Mouse (Mus musculus): ENCODE measurements around the gene Sae1. TPM values are rescaled to one million over a fixed set of nuclear protein-coding genes. Genes with fewer than 3 reads are reported as not detected.
A peak's percentile ranks its signal among the peaks of the same experiment; 100 is the strongest.
"Not testable (repeated sequence)": the region's sequence is repeated elsewhere in the genome, so short reads cannot be mapped to it uniquely, and the experiment has no call there.

The Sae1 gene
- polyA plus RNA-seq, 1 experiment from 2014 or later, result 434 TPM

GRCm38 (mm10) chr7:16399820-16400688 lies 12.4 kb upstream of the Sae1 start:
- H3K4me1 ChIP-seq (ENCODE audit: control insufficient read depth, insufficient read depth, low read length), result peaks cover 6% of the 10 kb centered on the region; the same call in 1 of the 2 replicates
- H3K9me3 ChIP-seq (ENCODE audit: control insufficient read depth, low read length), result no peaks in the 10 kb centered on the region
- under 1% methylated on average over 77 of the region's 77 CpGs for WGBS
- H3K4me2 ChIP-seq (ENCODE audit: low read depth, severe bottlenecking), result peak overlapping the region; percentile 87
- DNase-seq (ENCODE audit: low spot score) (peak; percentile 100), ATAC-seq (ENCODE audit: insufficient number of reproducible peaks, low FRiP score, low TSS enrichment, low read depth) (peak; percentile 93)
- peak overlapping the region; percentile 89 for H3K4me3 ChIP-seq (ENCODE audit: low read depth, low read length)
- H3K27me3 ChIP-seq (ENCODE audit: control insufficient read depth, insufficient read depth, low read length), result no peaks in the 10 kb centered on the region
- no peaks in the 10 kb centered on the region for H3K36me3 ChIP-seq (ENCODE audit: control insufficient read depth, insufficient read depth, low read length)
- peak overlapping the region; percentile 100 for H3K27ac ChIP-seq (replicated peaks; ENCODE audit: low read depth, low read length)
- peak overlapping the region; percentile 100 for H3K9ac ChIP-seq (ENCODE audit: low read length)

- Histone ChIP-seq H3K9ac (ENCODE audit: low read length) (peak overlapping the region; percentile 100), H3K27ac (replicated peaks; ENCODE audit: low read depth, low read length) (peak overlapping the region; percentile 100), H3K36me3 (ENCODE audit: control insufficient read depth, insufficient read depth, low read length) (no peaks in the 10 kb centered on the region), H3K4me3 (ENCODE audit: low read depth, low read length) (peak overlapping the region; percentile 89), H3K4me2 (ENCODE audit: low read depth, severe bottlenecking) (peak overlapping the region; percentile 87), H3K4me1 (ENCODE audit: control insufficient read depth, insufficient read depth, low read length) (peaks cover 6% of the 10 kb centered on the region; the same call in 1 of the 2 replicates), H3K27me3 (ENCODE audit: control insufficient read depth, insufficient read depth, low read length) (no peaks in the 10 kb centered on the region), H3K9me3 (ENCODE audit: control insufficient read depth, low read length) (no peaks in the 10 kb centered on the region)
- DNase-seq (ENCODE audit: low spot score) (peak; percentile 94), ATAC-seq (ENCODE audit: insufficient number of reproducible peaks, low FRiP score, low TSS enrichment, low read depth) (peak; percentile 85)
- WGBS, result 1% methylated on average over 31 of the region's 31 CpGs
These were observed 11.7 kb upstream of the Sae1 start for GRCm38 (mm10) chr7:16399098-16399819.

- Histone ChIP-seq H3K4me3 (ENCODE audit: low read depth, low read length) (peak overlapping the region; percentile 89), H3K9ac (ENCODE audit: low read length) (peak overlapping the region; percentile 100), H3K27me3 (ENCODE audit: control insufficient read depth, insufficient read depth, low read length) (no peaks in the 10 kb centered on the region), H3K27ac (replicated peaks; ENCODE audit: low read depth, low read length) (peak overlapping the region; percentile 100), H3K36me3 (ENCODE audit: control insufficient read depth, insufficient read depth, low read length) (no peaks in the 10 kb centered on the region), H3K4me1 (ENCODE audit: control insufficient read depth, insufficient read depth, low read length) (peaks cover 5% of the 10 kb centered on the region; the same call in 1 of the 2 replicates), H3K4me2 (ENCODE audit: low read depth, severe bottlenecking) (peak overlapping the region; percentile 87), H3K9me3 (ENCODE audit: control insufficient read depth, low read length) (no peaks in the 10 kb centered on the region)
- DNase-seq (ENCODE audit: low spot score), result no peak
- ATAC-seq (ENCODE audit: insufficient number of reproducible peaks, low FRiP score, low TSS enrichment, low read depth), result no peak
- WGBS, result 49% methylated on average over 3 of the region's 3 CpGs
These were observed 10.9 kb upstream of the Sae1 start for GRCm38 (mm10) chr7:16398387-16399050.

- Histone ChIP-seq H3K9me3 (ENCODE audit: control insufficient read depth, low read length) (no peaks in the 10 kb centered on the region), H3K4me1 (ENCODE audit: control insufficient read depth, insufficient read depth, low read length) (no peaks in the 10 kb centered on the region; the same call in 1 of the 2 replicates), H3K36me3 (ENCODE audit: control insufficient read depth, insufficient read depth, low read length) (no peaks in the 10 kb centered on the region), H3K27me3 (ENCODE audit: control insufficient read depth, insufficient read depth, low read length) (no peaks in the 10 kb centered on the region), H3K4me2 (ENCODE audit: low read depth, severe bottlenecking) (no peak overlapping the region), H3K9ac (ENCODE audit: low read length) (no peak overlapping the region), H3K4me3 (ENCODE audit: low read depth, low read length) (no peak overlapping the region), H3K27ac (replicated peaks; ENCODE audit: low read depth, low read length) (no peak overlapping the region)
- DNase-seq (ENCODE audit: low spot score) (no peak), ATAC-seq (ENCODE audit: insufficient number of reproducible peaks, low FRiP score, low TSS enrichment, low read depth) (no peak)
- WGBS, result 80% methylated on average over 4 of the region's 4 CpGs
These were observed 9.9 kb upstream of the Sae1 start for GRCm38 (mm10) chr7:16397465-16397864.

- H3K4me3 ChIP-seq (ENCODE audit: low read depth, low read length), result no peak overlapping the region
- no peaks in the 10 kb centered on the region for H3K9me3 ChIP-seq (ENCODE audit: control insufficient read depth, low read length)
- H3K36me3 ChIP-seq (ENCODE audit: control insufficient read depth, insufficient read depth, low read length), result no peaks in the 10 kb centered on the region
- no peak for ATAC-seq (ENCODE audit: insufficient number of reproducible peaks, low FRiP score, low TSS enrichment, low read depth)
- no peak for DNase-seq (ENCODE audit: low spot score)
- no peak overlapping the region for H3K9ac ChIP-seq (ENCODE audit: low read length)
- H3K27me3 ChIP-seq (ENCODE audit: control insufficient read depth, insufficient read depth, low read length), result no peaks in the 10 kb centered on the region
- 2% methylated on average over 2 of the region's 2 CpGs for WGBS
- H3K27ac ChIP-seq (replicated peaks; ENCODE audit: low read depth, low read length), result no peak overlapping the region
- no peaks in the 10 kb centered on the region; the same call in 1 of the 2 replicates for H3K4me1 ChIP-seq (ENCODE audit: control insufficient read depth, insufficient read depth, low read length)
- no peak overlapping the region for H3K4me2 ChIP-seq (ENCODE audit: low read depth, severe bottlenecking)
These were observed 8.3 kb upstream of the Sae1 start for GRCm38 (mm10) chr7:16395944-16396343.

- DNase-seq (ENCODE audit: low spot score) (no peak), ATAC-seq (ENCODE audit: insufficient number of reproducible peaks, low FRiP score, low TSS enrichment, low read depth) (no peak)
- H3K4me2 ChIP-seq (ENCODE audit: low read depth, severe bottlenecking), result no peak overlapping the region
- H3K27ac ChIP-seq (replicated peaks; ENCODE audit: low read depth, low read length), result no peak overlapping the region
- H3K27me3 ChIP-seq (ENCODE audit: control insufficient read depth, insufficient read depth, low read length), result no peaks in the 10 kb centered on the region
- H3K4me1 ChIP-seq (ENCODE audit: control insufficient read depth, insufficient read depth, low read length), result no peaks in the 10 kb centered on the region
- WGBS, result 45% methylated on average over 4 of the region's 4 CpGs
- H3K4me3 ChIP-seq (ENCODE audit: low read depth, low read length), result no peak overlapping the region
- H3K36me3 ChIP-seq (ENCODE audit: control insufficient read depth, insufficient read depth, low read length), result no peaks in the 10 kb centered on the region
- no peak overlapping the region for H3K9ac ChIP-seq (ENCODE audit: low read length)
- H3K9me3 ChIP-seq (ENCODE audit: control insufficient read depth, low read length), result no peaks in the 10 kb centered on the region
These were observed 5.3 kb upstream of the Sae1 start for GRCm38 (mm10) chr7:16392923-16393322.

GRCm38 (mm10) chr7:16389942-16390341 lies 2.3 kb upstream of the Sae1 start:
- ATAC-seq (ENCODE audit: insufficient number of reproducible peaks, low FRiP score, low TSS enrichment, low read depth); H3K27me3 ChIP-seq (ENCODE audit: control insufficient read depth, insufficient read depth, low read length); H3K36me3 ChIP-seq (ENCODE audit: control insufficient read depth, insufficient read depth, low read length); DNase-seq (ENCODE audit: low spot score); H3K4me1 ChIP-seq (ENCODE audit: control insufficient read depth, insufficient read depth, low read length); H3K9me3 ChIP-seq (ENCODE audit: control insufficient read depth, low read length); H3K27ac ChIP-seq (replicated peaks; ENCODE audit: low read depth, low read length); H3K9ac ChIP-seq (ENCODE audit: low read length); H3K4me2 ChIP-seq (ENCODE audit: low read depth, severe bottlenecking); H3K4me3 ChIP-seq (ENCODE audit: low read depth, low read length): not testable (repeated sequence)
- 86% methylated on average over 2 of the region's 2 CpGs for WGBS

- no peak overlapping the region for H3K4me2 ChIP-seq (ENCODE audit: low read depth, severe bottlenecking)
- H3K9ac ChIP-seq (ENCODE audit: low read length), result no peak overlapping the region
- H3K9me3 ChIP-seq (ENCODE audit: control insufficient read depth, low read length), result no peaks in the 10 kb centered on the region
- no peaks in the 10 kb centered on the region for H3K4me1 ChIP-seq (ENCODE audit: control insufficient read depth, insufficient read depth, low read length)
- no peak for ATAC-seq (ENCODE audit: insufficient number of reproducible peaks, low FRiP score, low TSS enrichment, low read depth)
- DNase-seq (ENCODE audit: low spot score), result peak; percentile 36
- no peaks in the 10 kb centered on the region for H3K27me3 ChIP-seq (ENCODE audit: control insufficient read depth, insufficient read depth, low read length)
- H3K4me3 ChIP-seq (ENCODE audit: low read depth, low read length), result no peak overlapping the region
- no peak overlapping the region for H3K27ac ChIP-seq (replicated peaks; ENCODE audit: low read depth, low read length)
- 94% methylated on average over 1 of the region's 1 CpGs for WGBS
- peaks cover 23% of the 10 kb centered on the region for H3K36me3 ChIP-seq (ENCODE audit: control insufficient read depth, insufficient read depth, low read length)
These were observed 11.1 kb downstream of the Sae1 start for GRCm38 (mm10) chr7:16376505-16376904.

Data from limb, embryonic 11.5 days (tissue).